Mouse (Mus musculus): ENCODE data around the gene Hexim2. TPM values are rescaled to one million over a fixed set of nuclear protein-coding genes. Genes with fewer than 3 reads are reported as not detected.

The Hexim2 gene
- total and polyA plus RNA-seq, 2 experiments from 2014 or later: 28.9 to 30.2 TPM

- no peak overlapping the region for H3K4me3 ChIP-seq (ENCODE audit: low read length)
- H3K4me2 ChIP-seq (ENCODE audit: low read depth, low read length): no peak overlapping the region
- TF ChIP-seq CTCF (IDR thresholded peaks at IDR 0.05; ENCODE audit: low read depth): peak; percentile 83
- H3K9ac ChIP-seq (replicated peaks; ENCODE audit: low read length): no peak overlapping the region
- WGBS: 37% methylated on average over 2 of the region's 2 CpGs
- no peaks in the 10 kb centered on the region for H3K36me3 ChIP-seq (ENCODE audit: insufficient read depth, low read length)
- peak; percentile 49; the same call in 1 of the 2 replicates for ATAC-seq
- H3K27me3 ChIP-seq (ENCODE audit: insufficient read depth, low read length): no peaks in the 10 kb centered on the region
- peak; percentile 72 for DNase-seq (ENCODE audit: low spot score)
- no peaks in the 10 kb centered on the region for H3K4me1 ChIP-seq (ENCODE audit: insufficient read depth, low read length)
- no peaks in the 10 kb centered on the region for H3K9me3 ChIP-seq (ENCODE audit: low read length)
- H3K27ac ChIP-seq: no peak overlapping the region
Measured at GRCm38 (mm10) chr11:103184891-103185290, 52.7 kb downstream of the Hexim2 start.

Other genes starting within 250 kb of the Hexim2 start
- not detected in 2 replicates for gene Fam187a, start 247.3 kb upstream of the Hexim2 start, total RNA-seq (2014; rRNA removed)
- not detected in 2 replicates for gene Fam187a, start 247.3 kb upstream of the Hexim2 start, polyA plus RNA-seq (2015; fragmentation: Nextera tagmentation; extraction: Ambion mirVana)
- 79.1 and 105 TPM in 2 replicates for gene Gfap, start 231.5 kb upstream of the Hexim2 start, total RNA-seq (2014; rRNA removed)
- 74.4 and 89.2 TPM in 2 replicates for gene Gfap, start 231.5 kb upstream of the Hexim2 start, polyA plus RNA-seq (2015; fragmentation: Nextera tagmentation; extraction: Ambion mirVana)
- 9.2 and 11.7 TPM in 2 replicates for gene Kif18b, start 207.3 kb upstream of the Hexim2 start, total RNA-seq (2014; rRNA removed)
- 1.9 and 2.1 TPM in 2 replicates for gene Kif18b, start 207.3 kb upstream of the Hexim2 start, polyA plus RNA-seq (2015; fragmentation: Nextera tagmentation; extraction: Ambion mirVana)
- gene C1ql1, start 185.7 kb upstream of the Hexim2 start, total RNA-seq (2014; rRNA removed): 61.0 and 65.6 TPM in 2 replicates
- 16.9 and 18.9 TPM in 2 replicates for gene C1ql1, start 185.7 kb upstream of the Hexim2 start, polyA plus RNA-seq (2015; fragmentation: Nextera tagmentation; extraction: Ambion mirVana)
- gene Nmt1, start 104.2 kb upstream of the Hexim2 start, total RNA-seq (2014; rRNA removed): 61.0 and 71.5 TPM in 2 replicates
- gene Nmt1, start 104.2 kb upstream of the Hexim2 start, polyA plus RNA-seq (2015; fragmentation: Nextera tagmentation; extraction: Ambion mirVana): 39.8 and 45.3 TPM in 2 replicates
- gene Dcakd, start 104.1 kb upstream of the Hexim2 start, total RNA-seq (2014; rRNA removed): 176 and 187 TPM in 2 replicates
- 138 and 149 TPM in 2 replicates for gene Dcakd, start 104.1 kb upstream of the Hexim2 start, polyA plus RNA-seq (2015; fragmentation: Nextera tagmentation; extraction: Ambion mirVana)
- 9.4 and 13.8 TPM in 2 replicates for gene Plcd3, start 30.8 kb upstream of the Hexim2 start, total RNA-seq (2014; rRNA removed)
- 3.9 and 4.8 TPM in 2 replicates for gene Plcd3, start 30.8 kb upstream of the Hexim2 start, polyA plus RNA-seq (2015; fragmentation: Nextera tagmentation; extraction: Ambion mirVana)
- 13.2 and 19.0 TPM in 2 replicates for gene Acbd4, start 30.7 kb upstream of the Hexim2 start, total RNA-seq (2014; rRNA removed)
- 18.5 and 20.8 TPM in 2 replicates for gene Acbd4, start 30.7 kb upstream of the Hexim2 start, polyA plus RNA-seq (2015; fragmentation: Nextera tagmentation; extraction: Ambion mirVana)
- 15.1 and 15.8 TPM in 2 replicates for gene Hexim1, start 16.2 kb upstream of the Hexim2 start, total RNA-seq (2014; rRNA removed)
- gene Hexim1, start 16.2 kb upstream of the Hexim2 start, polyA plus RNA-seq (2015; fragmentation: Nextera tagmentation; extraction: Ambion mirVana): 4.4 and 5.1 TPM in 2 replicates
- 12.8 and 15.5 TPM in 2 replicates for gene Fmnl1, start 38.7 kb downstream of the Hexim2 start, total RNA-seq (2014; rRNA removed)
- 6.4 and 6.9 TPM in 2 replicates for gene Fmnl1, start 38.7 kb downstream of the Hexim2 start, polyA plus RNA-seq (2015; fragmentation: Nextera tagmentation; extraction: Ambion mirVana)
- gene 1700023F06Rik, start 76.1 kb downstream of the Hexim2 start, total RNA-seq (2014; rRNA removed): not detected in 2 replicates
- 3.7 and 4.7 TPM in 2 replicates for gene 1700023F06Rik, start 76.1 kb downstream of the Hexim2 start, polyA plus RNA-seq (2015; fragmentation: Nextera tagmentation; extraction: Ambion mirVana)
- gene Spata32, start 86.0 kb downstream of the Hexim2 start, total RNA-seq (2014; rRNA removed): 1.4 and 1.5 TPM in 2 replicates
- 1.6 TPM in 2 replicates for gene Spata32, start 86.0 kb downstream of the Hexim2 start, polyA plus RNA-seq (2015; fragmentation: Nextera tagmentation; extraction: Ambion mirVana)
- gene Map3k14, start 135.0 kb downstream of the Hexim2 start, total RNA-seq (2014; rRNA removed): 6.7 and 9.3 TPM in 2 replicates
- gene Map3k14, start 135.0 kb downstream of the Hexim2 start, polyA plus RNA-seq (2015; fragmentation: Nextera tagmentation; extraction: Ambion mirVana): 1.2 and 1.5 TPM in 2 replicates
- 7.7 and 12.2 TPM in 2 replicates for gene Arhgap27, start 231.3 kb downstream of the Hexim2 start, total RNA-seq (2014; rRNA removed)
- 5.5 and 5.9 TPM in 2 replicates for gene Arhgap27, start 231.3 kb downstream of the Hexim2 start, polyA plus RNA-seq (2015; fragmentation: Nextera tagmentation; extraction: Ambion mirVana)

Data from hindbrain, postnatal 0 days (tissue).